Mouse (Mus musculus): ENCODE results near the gene Acd. TPM values are rescaled to one million over a fixed set of nuclear protein-coding genes. Genes with fewer than 3 reads are reported as not detected.

Gene Acd
- polyA plus RNA-seq, 1 experiment from 2014 or later = 89.5 TPM

- ATAC-seq (ENCODE audit: low FRiP score, low read depth) = no peak
- H3K27ac ChIP-seq (replicated peaks) = no peak overlapping the region
- H3K4me1 ChIP-seq = peaks cover 6% of the 10 kb centered on the region
- WGBS = 70% methylated on average over 14 of the region's 14 CpGs
- peaks cover 14% of the 10 kb centered on the region for H3K36me3 ChIP-seq
- H3K9ac ChIP-seq (replicated peaks) = no peak overlapping the region
- no peak overlapping the region for H3K4me2 ChIP-seq (replicated peaks)
- H3K4me3 ChIP-seq = no peak overlapping the region
- H3K9me3 ChIP-seq = peaks cover 5% of the 10 kb centered on the region; the same call in 1 of the 2 replicates
- no peaks in the 10 kb centered on the region for H3K27me3 ChIP-seq
Measured at GRCm38 (mm10) chr8:105688242-105688752, 12.6 kb downstream of the Acd start.

- Histone ChIP-seq H3K4me3 (no peak overlapping the region), H3K36me3 (peaks cover 18% of the 10 kb centered on the region), H3K27me3 (no peaks in the 10 kb centered on the region), H3K4me1 (peaks cover 6% of the 10 kb centered on the region), H3K9ac (replicated peaks) (no peak overlapping the region), H3K27ac (replicated peaks) (no peak overlapping the region), H3K4me2 (replicated peaks) (no peak overlapping the region), H3K9me3 (no peaks in the 10 kb centered on the region)
- ATAC-seq (ENCODE audit: low FRiP score, low read depth) = no peak
- 60% methylated on average over 8 of the region's 8 CpGs for WGBS
Measured at GRCm38 (mm10) chr8:105687512-105687911, 13.4 kb downstream of the Acd start.

- H3K9me3 ChIP-seq = no peaks in the 10 kb centered on the region
- WGBS = 72% methylated on average over 6 of the region's 6 CpGs
- no peak overlapping the region for H3K27ac ChIP-seq (replicated peaks)
- no peak overlapping the region for H3K9ac ChIP-seq (replicated peaks)
- no peaks in the 10 kb centered on the region for H3K27me3 ChIP-seq
- no peak overlapping the region for H3K4me3 ChIP-seq
- no peak overlapping the region for H3K4me2 ChIP-seq (replicated peaks)
- H3K36me3 ChIP-seq = peaks cover 27% of the 10 kb centered on the region
- ATAC-seq (ENCODE audit: low FRiP score, low read depth) = no peak
- H3K4me1 ChIP-seq = peaks cover 6% of the 10 kb centered on the region
Measured at GRCm38 (mm10) chr8:105686551-105686950, 14.4 kb downstream of the Acd start.

GRCm38 (mm10) chr8:105685796-105686308 is 15.1 kb downstream of the Acd start, which contains the start of gene Carmil2:
Carmil2 (plus strand) TSS chr8:105686274.
- peaks cover 34% of the 10 kb centered on the region for H3K36me3 ChIP-seq
- no peaks in the 10 kb centered on the region for H3K27me3 ChIP-seq
- H3K4me2 ChIP-seq (replicated peaks) = peak within 1 kb of the TSS; percentile 29; the same call in 1 of the 2 replicates
- WGBS = 15% methylated on average over 20 of the region's 26 CpGs
- no peak within 1 kb of the TSS for H3K27ac ChIP-seq (replicated peaks)
- ATAC-seq (ENCODE audit: low FRiP score, low read depth) = peak; percentile 30; the same call in 1 of the 2 replicates
- no peak within 1 kb of the TSS for H3K9ac ChIP-seq (replicated peaks)
- no peak within 1 kb of the TSS for H3K4me3 ChIP-seq
- H3K4me1 ChIP-seq = peaks cover 6% of the 10 kb centered on the region
- no peaks in the 10 kb centered on the region for H3K9me3 ChIP-seq

GRCm38 (mm10) chr8:105685325-105685724 is 15.6 kb downstream of the Acd start:
- Histone ChIP-seq H3K27me3 (no peaks in the 10 kb centered on the region), H3K4me3 (no peak overlapping the region), H3K4me2 (replicated peaks) (no peak overlapping the region), H3K4me1 (peaks cover 6% of the 10 kb centered on the region), H3K9me3 (no peaks in the 10 kb centered on the region), H3K9ac (replicated peaks) (no peak overlapping the region), H3K36me3 (peaks cover 39% of the 10 kb centered on the region), H3K27ac (replicated peaks) (no peak overlapping the region)
- WGBS = 83% methylated on average over 7 of the region's 7 CpGs
- ATAC-seq (ENCODE audit: low FRiP score, low read depth) = no peak

GRCm38 (mm10) chr8:105677891-105678290 is 23.0 kb downstream of the Acd start:
- H3K4me1 ChIP-seq = no peaks in the 10 kb centered on the region
- no peak overlapping the region for H3K4me3 ChIP-seq
- H3K9ac ChIP-seq (replicated peaks) = no peak overlapping the region
- H3K27me3 ChIP-seq = no peaks in the 10 kb centered on the region
- H3K36me3 ChIP-seq = peaks cover 95% of the 10 kb centered on the region
- H3K27ac ChIP-seq (replicated peaks) = no peak overlapping the region
- H3K9me3 ChIP-seq = no peaks in the 10 kb centered on the region
- H3K4me2 ChIP-seq (replicated peaks) = no peak overlapping the region
- 90% methylated on average over 1 of the region's 1 CpGs for WGBS
- ATAC-seq (ENCODE audit: low FRiP score, low read depth) = no peak

GRCm38 (mm10) chr8:105661167-105661566 is 39.7 kb downstream of the Acd start:
- Histone ChIP-seq H3K36me3 (peaks cover 31% of the 10 kb centered on the region), H3K4me3 (no peak overlapping the region), H3K27ac (replicated peaks) (no peak overlapping the region), H3K4me1 (peaks cover 5% of the 10 kb centered on the region; the same call in 1 of the 2 replicates), H3K9me3 (no peaks in the 10 kb centered on the region), H3K9ac (replicated peaks) (no peak overlapping the region), H3K27me3 (no peaks in the 10 kb centered on the region), H3K4me2 (replicated peaks) (no peak overlapping the region)
- WGBS = 78% methylated on average over 3 of the region's 3 CpGs
- ATAC-seq (ENCODE audit: low FRiP score, low read depth) = no peak

- H3K27ac ChIP-seq (replicated peaks) = no peak overlapping the region
- H3K27me3 ChIP-seq = no peaks in the 10 kb centered on the region
- H3K4me1 ChIP-seq = peaks cover 5% of the 10 kb centered on the region; the same call in 1 of the 2 replicates
- peaks cover 20% of the 10 kb centered on the region for H3K36me3 ChIP-seq
- no peak overlapping the region for H3K9ac ChIP-seq (replicated peaks)
- H3K4me2 ChIP-seq (replicated peaks) = no peak overlapping the region
- ATAC-seq (ENCODE audit: low FRiP score, low read depth) = no peak
- no peak overlapping the region for H3K4me3 ChIP-seq
- H3K9me3 ChIP-seq = no peaks in the 10 kb centered on the region
Measured at GRCm38 (mm10) chr8:105657641-105658040, 43.3 kb downstream of the Acd start.

- no peaks in the 10 kb centered on the region for H3K4me1 ChIP-seq
- H3K9ac ChIP-seq (replicated peaks) = no peak overlapping the region
- H3K36me3 ChIP-seq = peaks cover 49% of the 10 kb centered on the region
- H3K9me3 ChIP-seq = no peaks in the 10 kb centered on the region
- H3K4me3 ChIP-seq = no peak overlapping the region
- WGBS = 93% methylated on average over 1 of the region's 1 CpGs
- H3K4me2 ChIP-seq (replicated peaks) = no peak overlapping the region
- no peak for ATAC-seq (ENCODE audit: low FRiP score, low read depth)
- H3K27me3 ChIP-seq = no peaks in the 10 kb centered on the region
- H3K27ac ChIP-seq (replicated peaks) = no peak overlapping the region
Measured at GRCm38 (mm10) chr8:105648929-105649328, 52.0 kb downstream of the Acd start.

Other genes with a start within 250 kb of the Acd start
- 86.8 and 94.2 TPM in 2 replicates for gene Tppp3, start 229.6 kb downstream of the Acd start, polyA plus RNA-seq (2016; fragmentation: Nextera tagmentation; extraction: Ambion mirVana)
- gene Zdhhc1, start 204.2 kb downstream of the Acd start, polyA plus RNA-seq (2016; fragmentation: Nextera tagmentation; extraction: Ambion mirVana) = 29.9 and 30.9 TPM in 2 replicates
- 20.1 and 23.5 TPM in 2 replicates for gene Hsd11b2, start 182.3 kb downstream of the Acd start, polyA plus RNA-seq (2016; fragmentation: Nextera tagmentation; extraction: Ambion mirVana)
- 107 and 110 TPM in 2 replicates for gene Atp6v0d1, start 135.1 kb downstream of the Acd start, polyA plus RNA-seq (2016; fragmentation: Nextera tagmentation; extraction: Ambion mirVana)
- gene Ripor1, start 95.8 kb downstream of the Acd start, polyA plus RNA-seq (2016; fragmentation: Nextera tagmentation; extraction: Ambion mirVana) = 19.5 and 21.7 TPM in 2 replicates
- 157 TPM in 2 replicates for gene Ctcf, start 64.5 kb downstream of the Acd start, polyA plus RNA-seq (2016; fragmentation: Nextera tagmentation; extraction: Ambion mirVana)
- 1.3 TPM in 1 of 2 replicates, not detected in the other for gene Agrp, start 63.7 kb downstream of the Acd start, polyA plus RNA-seq (2016; fragmentation: Nextera tagmentation; extraction: Ambion mirVana)
- gene Carmil2, start 14.8 kb downstream of the Acd start, polyA plus RNA-seq (2016; fragmentation: Nextera tagmentation; extraction: Ambion mirVana) = 8.7 and 9.0 TPM in 2 replicates
- gene Pard6a, start within 50 bp of the Acd start, polyA plus RNA-seq (2016; fragmentation: Nextera tagmentation; extraction: Ambion mirVana) = 31.7 and 32.7 TPM in 2 replicates
- 0.27 TPM in 1 of 2 replicates, not detected in the other for gene 4933405L10Rik, start 6.6 kb upstream of the Acd start, polyA plus RNA-seq (2016; fragmentation: Nextera tagmentation; extraction: Ambion mirVana)
- gene Enkd1, start 7.1 kb upstream of the Acd start, polyA plus RNA-seq (2016; fragmentation: Nextera tagmentation; extraction: Ambion mirVana) = 28.6 and 32.6 TPM in 2 replicates
- gene Gfod2, start 57.6 kb upstream of the Acd start, polyA plus RNA-seq (2016; fragmentation: Nextera tagmentation; extraction: Ambion mirVana) = 52.9 and 58.8 TPM in 2 replicates
- 15.0 and 15.1 TPM in 2 replicates for gene Ranbp10, start 126.2 kb upstream of the Acd start, polyA plus RNA-seq (2016; fragmentation: Nextera tagmentation; extraction: Ambion mirVana)
- gene Tsnaxip1, start 126.6 kb upstream of the Acd start, polyA plus RNA-seq (2016; fragmentation: Nextera tagmentation; extraction: Ambion mirVana) = 0.22 and 0.63 TPM in 2 replicates
- gene Cenpt, start 152.2 kb upstream of the Acd start, polyA plus RNA-seq (2016; fragmentation: Nextera tagmentation; extraction: Ambion mirVana) = 66.3 and 67.0 TPM in 2 replicates
- 76.7 and 78.6 TPM in 2 replicates for gene Thap11, start 154.0 kb upstream of the Acd start, polyA plus RNA-seq (2016; fragmentation: Nextera tagmentation; extraction: Ambion mirVana)
- gene Nutf2, start 159.5 kb upstream of the Acd start, polyA plus RNA-seq (2016; fragmentation: Nextera tagmentation; extraction: Ambion mirVana) = 280 and 286 TPM in 2 replicates
- gene Edc4, start 179.8 kb upstream of the Acd start, polyA plus RNA-seq (2016; fragmentation: Nextera tagmentation; extraction: Ambion mirVana) = 73.3 and 75.9 TPM in 2 replicates
- gene Nrn1l, start 192.5 kb upstream of the Acd start, polyA plus RNA-seq (2016; fragmentation: Nextera tagmentation; extraction: Ambion mirVana) = 0.43 and 0.82 TPM in 2 replicates
- gene Pskh1, start 199.3 kb upstream of the Acd start, polyA plus RNA-seq (2016; fragmentation: Nextera tagmentation; extraction: Ambion mirVana) = 23.0 and 23.2 TPM in 2 replicates
- gene Ctrl, start 232.8 kb upstream of the Acd start, polyA plus RNA-seq (2016; fragmentation: Nextera tagmentation; extraction: Ambion mirVana) = 2.3 and 3.4 TPM in 2 replicates
- 21.4 and 25.8 TPM in 2 replicates for gene Psmb10, start 237.3 kb upstream of the Acd start, polyA plus RNA-seq (2016; fragmentation: Nextera tagmentation; extraction: Ambion mirVana)
- 0.45 and 0.99 TPM in 2 replicates for gene Lcat, start 242.3 kb upstream of the Acd start, polyA plus RNA-seq (2016; fragmentation: Nextera tagmentation; extraction: Ambion mirVana)

Measured in midbrain, embryonic 12.5 days (tissue).